Mouse (Mus musculus): ENCODE data around the gene Stk40.

Gene Stk40

GRCm38 (mm10) chr4:126120506-126120905 is 16.7 kb downstream of the Stk40 start:
- DNase-seq (ENCODE audit: low spot score): no peak

GRCm38 (mm10) chr4:126123309-126124040 is 19.7 kb downstream of the Stk40 start:
- DNase-seq (ENCODE audit: low spot score): no peak

GRCm38 (mm10) chr4:126130502-126130901 is 26.7 kb downstream of the Stk40 start:
- no peak for DNase-seq (ENCODE audit: low spot score)

GRCm38 (mm10) chr4:126131290-126132121 is 27.7 kb downstream of the Stk40 start:
- DNase-seq (ENCODE audit: low spot score): no peak

GRCm38 (mm10) chr4:126132636-126133264 is 29.0 kb downstream of the Stk40 start:
- no peak for DNase-seq (ENCODE audit: low spot score)

- no peak for DNase-seq (ENCODE audit: low spot score)
These were observed 30.5 kb downstream of the Stk40 start for GRCm38 (mm10) chr4:126134236-126134635.

GRCm38 (mm10) chr4:126134639-126135038 is 30.9 kb downstream of the Stk40 start:
- no peak for DNase-seq (ENCODE audit: low spot score)

- DNase-seq (ENCODE audit: low spot score): no peak
These were observed 34.0 kb downstream of the Stk40 start for GRCm38 (mm10) chr4:126137773-126138172.

GRCm38 (mm10) chr4:126141021-126141420 is 37.3 kb downstream of the Stk40 start:
- DNase-seq (ENCODE audit: low spot score): no peak

- DNase-seq (ENCODE audit: low spot score): no peak
These were observed 41.6 kb downstream of the Stk40 start for GRCm38 (mm10) chr4:126145396-126145795.

GRCm38 (mm10) chr4:126146974-126147532 is 43.3 kb downstream of the Stk40 start:
- DNase-seq (ENCODE audit: low spot score): no peak

- no peak for DNase-seq (ENCODE audit: low spot score)
These were observed 43.9 kb downstream of the Stk40 start, which contains the start of gene Eva1b for GRCm38 (mm10) chr4:126147533-126148160. Eva1b (plus strand) TSS chr4:126147744.

- no peak for DNase-seq (ENCODE audit: low spot score)
These were observed 44.6 kb downstream of the Stk40 start for GRCm38 (mm10) chr4:126148161-126148961.

GRCm38 (mm10) chr4:126149041-126149676 is 45.4 kb downstream of the Stk40 start:
- no peak for DNase-seq (ENCODE audit: low spot score)

GRCm38 (mm10) chr4:126149798-126150197 is 46.0 kb downstream of the Stk40 start:
- DNase-seq (ENCODE audit: low spot score): no peak

- DNase-seq (ENCODE audit: low spot score): no peak
These were observed 46.7 kb downstream of the Stk40 start for GRCm38 (mm10) chr4:126150297-126150948.

GRCm38 (mm10) chr4:126150949-126151320 is 47.2 kb downstream of the Stk40 start:
- no peak for DNase-seq (ENCODE audit: low spot score)

GRCm38 (mm10) chr4:126151701-126152440 is 48.1 kb downstream of the Stk40 start:
- no peak for DNase-seq (ENCODE audit: low spot score)

GRCm38 (mm10) chr4:126152864-126153263 is 49.1 kb downstream of the Stk40 start:
- no peak for DNase-seq (ENCODE audit: low spot score)

Data from left cerebral cortex, adult 11 months (tissue).